Mouse (Mus musculus): ENCODE results near the gene Ubald1. TPM values are rescaled to one million over a fixed set of nuclear protein-coding genes. Genes with fewer than 3 reads are reported as not detected.

The Ubald1 gene
- polyA plus RNA-seq, 1 experiment from 2014 or later: 32.0 TPM

DNA sequence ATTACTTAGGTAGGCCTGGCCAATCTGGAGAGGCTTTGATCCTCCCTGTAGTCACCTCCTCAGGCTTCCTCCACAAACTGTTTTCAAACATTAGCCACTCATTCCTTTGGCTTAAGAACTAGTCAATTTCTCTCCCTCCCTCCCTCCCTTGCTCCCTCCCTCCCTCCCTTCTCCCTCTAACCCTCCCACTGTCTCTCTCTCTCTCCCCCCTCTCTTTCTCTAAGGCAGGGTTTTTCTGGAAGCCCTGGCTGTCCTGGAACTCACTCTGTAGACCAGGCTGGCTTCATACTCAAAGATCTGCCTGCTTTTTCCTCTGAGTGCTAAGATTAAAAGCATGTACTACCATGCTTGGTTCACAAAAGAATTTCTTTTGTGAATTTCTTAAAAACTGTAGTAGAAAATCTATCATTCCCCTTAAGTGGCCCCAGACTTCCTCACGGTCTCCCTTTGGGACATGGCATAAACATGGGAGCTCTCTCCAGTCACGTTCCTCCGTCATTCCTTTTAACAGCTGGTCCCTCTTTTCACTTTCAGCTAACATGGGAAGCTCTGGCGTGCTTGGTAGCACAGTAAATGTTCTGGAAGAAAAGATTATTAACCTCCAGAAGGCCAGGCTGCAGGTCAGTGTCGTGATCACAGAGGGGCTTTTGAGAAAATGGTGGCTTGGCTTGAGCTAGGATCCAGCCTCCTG is 29.0 kb downstream of the Ubald1 start:
- WGBS: 64% methylated on average over 5 of the region's 5 CpGs
- Histone ChIP-seq H3K9me3 (ENCODE audit: control insufficient read depth, low read length) (no peaks in the 10 kb centered on the region), H3K27me3 (ENCODE audit: control insufficient read depth, insufficient read depth, low read length) (no peaks in the 10 kb centered on the region), H3K4me3 (ENCODE audit: low read depth, low read length) (no peak overlapping the region), H3K36me3 (ENCODE audit: control insufficient read depth, insufficient read depth, low read length) (no peaks in the 10 kb centered on the region), H3K27ac (replicated peaks; ENCODE audit: low read depth, low read length) (no peak overlapping the region), H3K9ac (ENCODE audit: low read length) (no peak overlapping the region), H3K4me2 (ENCODE audit: low read depth, severe bottlenecking) (no peak overlapping the region), H3K4me1 (ENCODE audit: control insufficient read depth, insufficient read depth, low read length) (no peaks in the 10 kb centered on the region)
- no peak for DNase-seq (ENCODE audit: low spot score)
- ATAC-seq (ENCODE audit: insufficient number of reproducible peaks, low FRiP score, low TSS enrichment, low read depth): no peak

DNA sequence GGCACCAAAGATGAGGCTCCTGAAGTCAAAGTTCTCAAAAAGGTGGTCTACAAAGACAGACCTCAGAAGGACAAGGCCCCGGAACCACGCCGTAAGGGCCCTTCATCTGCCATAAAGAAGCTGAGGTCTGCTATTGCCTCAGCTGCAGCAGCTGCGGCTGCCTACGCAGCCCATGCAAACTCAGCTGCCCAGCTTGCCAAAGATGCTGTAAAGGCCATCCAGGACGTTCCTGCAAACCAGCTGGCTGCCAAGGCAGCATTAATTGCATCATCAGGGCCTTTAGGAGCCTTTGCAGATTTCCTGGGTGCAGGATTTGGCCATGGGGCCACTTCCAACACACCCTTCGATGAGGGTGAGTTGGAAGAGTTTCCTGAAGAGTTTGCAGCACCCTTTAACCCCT is 29.8 kb downstream of the Ubald1 start:
- no peaks in the 10 kb centered on the region for H3K36me3 ChIP-seq (ENCODE audit: control insufficient read depth, insufficient read depth, low read length)
- H3K9ac ChIP-seq (ENCODE audit: low read length): no peak overlapping the region
- ATAC-seq (ENCODE audit: insufficient number of reproducible peaks, low FRiP score, low TSS enrichment, low read depth) (no peak), DNase-seq (ENCODE audit: low spot score) (no peak)
- H3K27me3 ChIP-seq (ENCODE audit: control insufficient read depth, insufficient read depth, low read length): no peaks in the 10 kb centered on the region
- no peak overlapping the region for H3K27ac ChIP-seq (replicated peaks; ENCODE audit: low read depth, low read length)
- H3K4me2 ChIP-seq (ENCODE audit: low read depth, severe bottlenecking): no peak overlapping the region
- no peaks in the 10 kb centered on the region for H3K4me1 ChIP-seq (ENCODE audit: control insufficient read depth, insufficient read depth, low read length)
- no peak overlapping the region for H3K4me3 ChIP-seq (ENCODE audit: low read depth, low read length)
- WGBS: 70% methylated on average over 7 of the region's 7 CpGs
- no peaks in the 10 kb centered on the region for H3K9me3 ChIP-seq (ENCODE audit: control insufficient read depth, low read length)

DNA sequence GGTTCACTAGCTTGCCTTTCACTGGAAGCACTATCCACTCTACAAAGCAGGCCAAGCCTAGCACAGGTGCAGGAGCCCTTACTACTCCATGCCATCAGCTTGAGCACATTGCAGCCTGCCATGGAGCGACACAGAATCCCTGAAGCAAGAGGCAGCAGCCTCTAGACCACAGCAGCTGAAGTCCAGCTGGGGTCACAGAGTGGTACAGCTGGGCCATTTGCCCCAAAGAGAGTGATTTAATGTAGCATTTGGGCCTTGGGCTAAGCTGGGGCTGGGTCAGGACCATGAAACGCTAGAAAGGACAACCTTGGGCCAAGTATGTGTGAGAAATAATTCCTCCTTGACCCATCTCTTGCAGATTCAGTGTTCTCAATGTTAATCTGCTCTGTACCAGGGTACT is 32.0 kb downstream of the Ubald1 start:
- Histone ChIP-seq H3K4me2 (ENCODE audit: low read depth, severe bottlenecking) (no peak overlapping the region), H3K4me1 (ENCODE audit: control insufficient read depth, insufficient read depth, low read length) (no peaks in the 10 kb centered on the region), H3K36me3 (ENCODE audit: control insufficient read depth, insufficient read depth, low read length) (no peaks in the 10 kb centered on the region), H3K27me3 (ENCODE audit: control insufficient read depth, insufficient read depth, low read length) (no peaks in the 10 kb centered on the region), H3K4me3 (ENCODE audit: low read depth, low read length) (no peak overlapping the region), H3K9me3 (ENCODE audit: control insufficient read depth, low read length) (no peaks in the 10 kb centered on the region), H3K9ac (ENCODE audit: low read length) (no peak overlapping the region), H3K27ac (replicated peaks; ENCODE audit: low read depth, low read length) (no peak overlapping the region)
- WGBS: 85% methylated on average over 2 of the region's 2 CpGs
- DNase-seq (ENCODE audit: low spot score): no peak
- no peak for ATAC-seq (ENCODE audit: insufficient number of reproducible peaks, low FRiP score, low TSS enrichment, low read depth)

DNA sequence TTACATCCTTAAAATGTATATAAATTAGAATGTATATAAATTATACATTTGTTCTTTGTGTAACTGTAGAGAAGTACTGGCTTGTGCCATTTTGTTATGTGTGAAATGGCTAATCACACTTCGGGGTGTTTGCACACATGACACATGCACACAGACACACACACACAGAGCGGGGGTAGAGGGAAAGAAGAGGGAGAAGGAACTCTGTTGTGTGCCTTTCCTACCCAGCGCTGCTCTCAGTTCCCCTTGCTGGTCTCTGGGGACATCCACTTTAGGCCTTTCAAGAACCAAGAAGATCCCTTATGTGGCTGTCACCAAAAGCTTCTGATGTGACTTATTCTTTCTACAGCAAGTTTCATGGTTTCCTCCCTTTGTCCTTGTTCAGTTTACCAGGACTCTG is 33.1 kb downstream of the Ubald1 start:
- no peaks in the 10 kb centered on the region for H3K4me1 ChIP-seq (ENCODE audit: control insufficient read depth, insufficient read depth, low read length)
- H3K4me3 ChIP-seq (ENCODE audit: low read depth, low read length): no peak overlapping the region
- no peaks in the 10 kb centered on the region for H3K27me3 ChIP-seq (ENCODE audit: control insufficient read depth, insufficient read depth, low read length)
- ATAC-seq (ENCODE audit: insufficient number of reproducible peaks, low FRiP score, low TSS enrichment, low read depth) (no peak), DNase-seq (ENCODE audit: low spot score) (no peak)
- no peaks in the 10 kb centered on the region for H3K9me3 ChIP-seq (ENCODE audit: control insufficient read depth, low read length)
- H3K9ac ChIP-seq (ENCODE audit: low read length): no peak overlapping the region
- H3K4me2 ChIP-seq (ENCODE audit: low read depth, severe bottlenecking): no peak overlapping the region
- 90% methylated on average over 3 of the region's 3 CpGs for WGBS
- no peak overlapping the region for H3K27ac ChIP-seq (replicated peaks; ENCODE audit: low read depth, low read length)
- H3K36me3 ChIP-seq (ENCODE audit: control insufficient read depth, insufficient read depth, low read length): no peaks in the 10 kb centered on the region

DNA sequence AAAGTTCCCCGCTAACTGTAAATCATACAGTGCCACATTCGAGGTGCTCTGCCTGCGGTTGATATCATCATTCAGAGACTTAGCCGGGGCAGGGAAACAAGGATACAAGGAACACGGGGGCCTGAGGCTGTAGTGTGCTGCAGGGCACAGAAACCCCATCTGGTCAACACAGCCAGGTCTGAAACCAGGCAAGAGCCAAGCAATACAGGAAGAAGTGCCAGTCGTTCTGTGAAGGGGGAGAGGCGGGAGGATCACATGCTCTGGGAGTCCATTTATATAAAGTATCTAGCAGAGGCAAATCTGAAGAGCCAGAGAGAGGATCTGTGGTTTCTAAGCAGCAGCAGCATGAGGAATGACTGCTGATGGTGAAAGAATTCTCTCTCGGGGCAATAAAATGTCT is 39.9 kb downstream of the Ubald1 start:
- Histone ChIP-seq H3K27me3 (ENCODE audit: control insufficient read depth, insufficient read depth, low read length) (no peaks in the 10 kb centered on the region), H3K36me3 (ENCODE audit: control insufficient read depth, insufficient read depth, low read length) (no peaks in the 10 kb centered on the region), H3K9me3 (ENCODE audit: control insufficient read depth, low read length) (no peaks in the 10 kb centered on the region), H3K4me1 (ENCODE audit: control insufficient read depth, insufficient read depth, low read length) (no peaks in the 10 kb centered on the region), H3K27ac (replicated peaks; ENCODE audit: low read depth, low read length) (no peak overlapping the region), H3K4me2 (ENCODE audit: low read depth, severe bottlenecking) (no peak overlapping the region), H3K9ac (ENCODE audit: low read length) (no peak overlapping the region), H3K4me3 (ENCODE audit: low read depth, low read length) (no peak overlapping the region)
- WGBS: 85% methylated on average over 8 of the region's 8 CpGs
- DNase-seq (ENCODE audit: low spot score) (no peak), ATAC-seq (ENCODE audit: insufficient number of reproducible peaks, low FRiP score, low TSS enrichment, low read depth) (no peak)

DNA sequence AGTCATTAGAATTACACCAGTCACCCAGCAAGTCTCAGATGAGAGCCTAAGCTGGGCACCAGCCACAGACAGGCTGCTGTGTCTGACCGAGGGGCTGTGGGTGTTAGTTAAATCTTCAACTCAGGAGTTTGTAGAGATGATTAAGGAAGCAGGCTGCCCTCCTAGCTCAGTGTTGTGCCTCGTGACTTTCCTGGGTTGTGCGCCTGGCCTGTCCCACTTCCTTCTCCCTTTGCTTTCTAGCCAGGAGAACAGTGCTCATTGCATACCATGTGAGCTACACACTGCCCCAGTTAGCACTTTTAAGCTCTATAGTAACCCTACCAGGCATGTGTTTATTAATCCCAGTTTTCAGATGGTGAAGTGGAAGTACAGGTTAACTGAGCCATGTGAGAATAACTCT is 40.6 kb downstream of the Ubald1 start:
- no peak overlapping the region for H3K4me2 ChIP-seq (ENCODE audit: low read depth, severe bottlenecking)
- no peaks in the 10 kb centered on the region for H3K9me3 ChIP-seq (ENCODE audit: control insufficient read depth, low read length)
- H3K9ac ChIP-seq (ENCODE audit: low read length): no peak overlapping the region
- WGBS: 77% methylated on average over 3 of the region's 3 CpGs
- H3K27ac ChIP-seq (replicated peaks; ENCODE audit: low read depth, low read length): no peak overlapping the region
- ATAC-seq (ENCODE audit: insufficient number of reproducible peaks, low FRiP score, low TSS enrichment, low read depth) (no peak), DNase-seq (ENCODE audit: low spot score) (no peak)
- H3K4me3 ChIP-seq (ENCODE audit: low read depth, low read length): no peak overlapping the region
- no peaks in the 10 kb centered on the region for H3K27me3 ChIP-seq (ENCODE audit: control insufficient read depth, insufficient read depth, low read length)
- H3K36me3 ChIP-seq (ENCODE audit: control insufficient read depth, insufficient read depth, low read length): no peaks in the 10 kb centered on the region
- no peaks in the 10 kb centered on the region for H3K4me1 ChIP-seq (ENCODE audit: control insufficient read depth, insufficient read depth, low read length)

DNA sequence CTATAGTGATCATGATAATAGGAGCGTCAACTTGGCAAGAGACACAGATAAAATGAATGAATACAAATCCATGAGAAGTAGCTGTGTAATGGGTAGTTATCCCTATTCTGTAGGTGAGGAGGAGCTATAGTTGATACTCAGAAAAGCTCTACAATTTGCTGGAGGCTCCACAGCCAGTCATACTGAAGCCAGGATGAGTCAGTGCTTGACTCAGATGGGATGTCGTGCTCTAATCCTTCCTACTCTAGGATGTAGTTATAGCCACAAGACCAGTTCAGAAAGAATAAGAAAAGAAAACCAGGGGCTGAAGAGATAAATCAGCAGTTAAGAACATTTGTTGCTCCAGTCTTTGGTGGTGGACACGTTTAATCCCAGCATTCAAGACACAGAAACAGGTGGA is 42.5 kb downstream of the Ubald1 start:
- H3K9me3 ChIP-seq (ENCODE audit: control insufficient read depth, low read length): no peaks in the 10 kb centered on the region
- no peaks in the 10 kb centered on the region for H3K27me3 ChIP-seq (ENCODE audit: control insufficient read depth, insufficient read depth, low read length)
- no peaks in the 10 kb centered on the region for H3K4me1 ChIP-seq (ENCODE audit: control insufficient read depth, insufficient read depth, low read length)
- no peak overlapping the region for H3K27ac ChIP-seq (replicated peaks; ENCODE audit: low read depth, low read length)
- DNase-seq (ENCODE audit: low spot score) (no peak), ATAC-seq (ENCODE audit: insufficient number of reproducible peaks, low FRiP score, low TSS enrichment, low read depth) (no peak)
- H3K36me3 ChIP-seq (ENCODE audit: control insufficient read depth, insufficient read depth, low read length): no peaks in the 10 kb centered on the region
- 85% methylated on average over 3 of the region's 3 CpGs for WGBS
- H3K9ac ChIP-seq (ENCODE audit: low read length): no peak overlapping the region
- H3K4me2 ChIP-seq (ENCODE audit: low read depth, severe bottlenecking): no peak overlapping the region
- no peak overlapping the region for H3K4me3 ChIP-seq (ENCODE audit: low read depth, low read length)

DNA sequence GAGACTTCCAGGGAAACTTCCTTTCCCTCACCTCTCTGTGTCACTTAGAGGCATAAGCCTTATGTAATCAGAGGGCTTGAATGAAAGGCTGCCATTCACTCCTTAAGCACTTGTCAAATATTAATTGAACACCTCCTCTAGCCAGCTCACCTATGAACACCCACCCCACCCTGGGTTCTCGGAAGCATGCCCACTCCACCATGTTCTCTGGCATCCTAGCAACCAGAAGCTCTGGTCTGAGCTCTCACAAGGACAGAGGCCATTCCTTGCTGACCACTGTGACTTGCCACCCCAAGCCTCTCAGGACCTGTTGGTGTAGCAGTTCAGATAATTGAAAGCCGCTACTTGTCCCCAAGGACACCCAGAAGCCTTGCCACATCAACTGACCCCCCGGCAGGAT is 44.9 kb downstream of the Ubald1 start, which contains the start of gene 4930562C15Rik:
Gene 4930562C15Rik (plus strand): TSS at position 226 of the 400 bp plus-strand sequence.
- no peak within 1 kb of the TSS for H3K9ac ChIP-seq (ENCODE audit: low read length)
- H3K4me3 ChIP-seq (ENCODE audit: low read depth, low read length): no peak within 1 kb of the TSS
- no peaks in the 10 kb centered on the region for H3K4me1 ChIP-seq (ENCODE audit: control insufficient read depth, insufficient read depth, low read length)
- DNase-seq (ENCODE audit: low spot score): no peak
- no peak within 1 kb of the TSS for H3K4me2 ChIP-seq (ENCODE audit: low read depth, severe bottlenecking)
- no peaks in the 10 kb centered on the region for H3K36me3 ChIP-seq (ENCODE audit: control insufficient read depth, insufficient read depth, low read length)
- no peak for ATAC-seq (ENCODE audit: insufficient number of reproducible peaks, low FRiP score, low TSS enrichment, low read depth)
- H3K9me3 ChIP-seq (ENCODE audit: control insufficient read depth, low read length): no peaks in the 10 kb centered on the region
- H3K27me3 ChIP-seq (ENCODE audit: control insufficient read depth, insufficient read depth, low read length): no peaks in the 10 kb centered on the region
- 87% methylated on average over 3 of the region's 3 CpGs for WGBS
- no peak within 1 kb of the TSS for H3K27ac ChIP-seq (replicated peaks; ENCODE audit: low read depth, low read length)

DNA sequence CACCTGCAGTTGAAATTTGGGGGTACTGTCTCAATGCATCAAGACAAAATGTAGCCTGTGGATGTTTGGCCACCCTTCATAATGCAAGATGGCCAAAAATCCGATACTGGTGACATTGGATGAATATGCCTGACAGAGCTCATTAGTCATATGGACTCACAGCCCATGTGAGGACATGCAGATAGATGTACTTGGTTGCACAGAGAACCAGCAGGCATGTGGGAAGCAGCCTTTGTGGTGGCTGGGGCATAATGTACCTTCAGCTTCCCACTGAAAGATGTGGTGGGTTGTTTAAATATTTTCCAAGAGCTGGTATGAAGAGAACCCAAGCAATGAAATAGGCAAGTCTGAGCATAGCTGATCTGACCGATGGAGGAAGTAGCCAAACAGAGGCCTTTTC is 46.3 kb downstream of the Ubald1 start:
- ATAC-seq (ENCODE audit: insufficient number of reproducible peaks, low FRiP score, low TSS enrichment, low read depth): no peak
- 73% methylated on average over 2 of the region's 2 CpGs for WGBS
- Histone ChIP-seq H3K4me3 (ENCODE audit: low read depth, low read length) (no peak overlapping the region), H3K4me1 (ENCODE audit: control insufficient read depth, insufficient read depth, low read length) (no peaks in the 10 kb centered on the region), H3K36me3 (ENCODE audit: control insufficient read depth, insufficient read depth, low read length) (no peaks in the 10 kb centered on the region), H3K9me3 (ENCODE audit: control insufficient read depth, low read length) (no peaks in the 10 kb centered on the region), H3K27me3 (ENCODE audit: control insufficient read depth, insufficient read depth, low read length) (no peaks in the 10 kb centered on the region), H3K27ac (replicated peaks; ENCODE audit: low read depth, low read length) (no peak overlapping the region), H3K4me2 (ENCODE audit: low read depth, severe bottlenecking) (no peak overlapping the region), H3K9ac (ENCODE audit: low read length) (no peak overlapping the region)
- DNase-seq (ENCODE audit: low spot score): no peak
